Mouse (Mus musculus) liver (tissue): Measurements from ENCODE around the gene Cldn34c1.
"Not testable (repeated sequence)": the region's sequence is repeated elsewhere in the genome, so short reads cannot be mapped to it uniquely, and the experiment has no call there.

Experiments used
- DNase-seq: peaks from one replicate; pipeline ENCODE4 v3.0.0-alpha.2; 2020; ENCODE audit warnings: mixed read lengths

Gene Cldn34c1

GRCm38 (mm10) chrX:123103291-123104260 is at the start of gene Cldn34c1:
Cldn34c1 (plus strand) TSS chrX:123103495.
- DNase-seq, result peak; percentile 89

DNA sequence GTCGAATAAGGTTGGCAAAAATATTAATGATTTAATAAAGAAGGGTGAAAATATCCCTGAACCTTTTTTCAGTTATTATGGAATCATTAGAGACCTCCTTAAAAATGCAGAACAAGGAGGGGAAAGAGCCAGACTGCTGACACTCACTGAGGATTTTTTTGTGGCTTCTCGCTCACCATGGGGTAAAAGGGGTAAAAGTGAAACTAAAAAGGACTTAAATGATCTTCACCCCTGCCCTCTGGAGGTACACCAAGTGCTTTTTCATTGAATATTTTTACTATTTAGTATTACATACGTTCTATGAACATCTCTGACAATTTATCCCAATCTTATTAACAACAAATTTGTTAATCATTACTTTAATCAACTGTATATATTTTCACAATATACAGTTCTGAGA is 15.9 kb upstream of the Cldn34c1 start:
- DNase-seq, result no peak

- not testable (repeated sequence) for DNase-seq
Observed at GRCm38 (mm10) chrX:123102806-123103205, 489 bp upstream of the Cldn34c1 start.

GRCm38 (mm10) chrX:123104692-123105091 is 1.4 kb downstream of the Cldn34c1 start:
- not testable (repeated sequence) for DNase-seq

DNA sequence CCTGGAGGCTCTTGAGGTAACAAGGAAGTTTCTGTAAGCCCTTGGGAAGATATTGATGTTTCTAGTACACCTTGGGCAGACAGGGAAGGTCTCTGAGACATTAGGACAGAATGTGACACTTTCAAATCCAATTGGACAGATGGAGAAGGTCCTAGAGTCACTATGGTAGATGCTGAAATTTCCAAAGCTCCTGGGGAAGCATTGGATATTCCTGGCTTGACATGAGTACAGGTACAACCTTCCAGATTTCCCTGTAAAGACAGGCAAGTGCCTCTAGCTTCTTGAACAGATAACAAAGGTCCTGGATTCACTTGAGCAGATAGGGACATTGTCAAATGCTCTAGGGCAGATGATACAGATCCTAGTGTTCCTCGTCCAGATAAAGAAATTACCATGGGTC is 119.1 kb downstream of the Cldn34c1 start, which contains the start of gene Srsx:
Srsx (minus strand) TSS at position 101 of the 400 bp plus-strand sequence.
- not testable (repeated sequence) for DNase-seq
